Mouse (Mus musculus): ENCODE measurements around the gene 1700019D03Rik. TPM values are rescaled to one million over a fixed set of nuclear protein-coding genes. Genes with fewer than 3 reads are reported as not detected.

The 1700019D03Rik gene
- total RNA-seq, 2 experiments from 2014 or later: 7.8 to 7.9 TPM

DNA sequence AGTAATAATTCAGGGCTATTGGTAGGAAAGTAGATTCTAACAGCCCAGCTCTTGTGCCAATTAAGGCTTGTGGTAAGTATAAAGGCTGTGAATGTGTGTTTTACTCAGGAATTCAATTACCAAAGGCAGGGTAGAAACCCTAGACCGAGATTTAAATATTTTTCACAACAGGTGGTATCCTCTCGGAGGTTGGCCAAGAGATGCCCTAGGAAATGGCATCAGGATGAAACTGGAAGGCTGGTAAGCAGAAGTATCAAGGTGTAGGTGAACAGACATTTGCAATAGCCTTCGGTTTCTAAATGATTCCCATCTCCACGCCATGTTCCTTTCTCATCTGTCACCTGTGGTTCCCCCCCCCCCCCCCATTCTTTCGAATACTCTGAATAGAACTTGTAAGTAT is 4.4 kb downstream of the 1700019D03Rik start:
- no peak for DNase-seq (ENCODE audit: low spot score in 2 of 2)
- TF ChIP-seq CTCF (conservative IDR thresholded peaks at IDR 0.05): no peak
- no peak overlapping the region for H3K4me3 ChIP-seq
- no peak overlapping the region for H3K27ac ChIP-seq

DNA sequence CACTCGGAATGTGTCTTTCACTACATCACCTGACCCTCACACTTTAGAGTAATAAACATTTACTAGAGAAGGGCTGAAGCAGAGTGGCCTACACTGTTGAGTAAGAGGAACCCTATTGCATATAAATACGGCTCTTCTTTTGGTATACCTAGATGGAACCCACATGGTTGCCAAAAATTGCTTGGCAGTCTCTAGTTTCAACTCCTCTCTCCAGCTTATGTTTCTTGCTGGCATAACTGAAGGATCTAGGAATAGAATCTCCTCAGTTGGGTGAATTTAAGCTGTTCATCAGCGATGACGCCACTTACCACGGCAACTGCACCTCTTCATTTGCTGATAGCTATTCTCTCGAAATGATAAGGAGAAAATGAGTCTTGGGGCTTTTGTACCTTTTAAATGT is 5.3 kb downstream of the 1700019D03Rik start:
- no peak for TF ChIP-seq CTCF (conservative IDR thresholded peaks at IDR 0.05)
- H3K27ac ChIP-seq: no peak overlapping the region
- peak in 1 of 2 experiments; percentile 15 for DNase-seq (ENCODE audit: low spot score in 2 of 2)
- H3K4me3 ChIP-seq: no peak overlapping the region

DNA sequence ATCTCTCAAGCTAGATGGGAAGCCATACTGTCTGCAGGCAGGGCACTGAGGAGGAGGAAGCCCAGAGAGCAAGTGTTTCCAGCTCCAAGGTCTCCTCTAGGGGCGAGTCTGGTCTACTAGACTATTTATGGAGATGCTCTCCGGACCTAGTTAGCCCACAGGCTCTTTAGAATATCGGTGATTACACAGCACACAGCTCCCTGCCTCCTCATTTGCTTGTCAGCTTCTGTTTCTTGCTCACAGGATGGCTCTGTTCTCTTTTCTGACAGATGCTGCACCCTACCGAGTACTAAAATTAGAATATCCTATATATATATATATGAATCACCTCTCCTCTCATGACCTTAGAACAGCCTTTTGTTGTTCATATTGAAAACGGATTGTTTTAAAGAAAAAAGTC is 33.3 kb downstream of the 1700019D03Rik start:
- peak overlapping the region; percentile 29; the same call in 1 of the 2 replicates for H3K27ac ChIP-seq
- peak in 1 of 2 experiments; percentile 3 for DNase-seq (ENCODE audit: low spot score in 2 of 2)
- no peak overlapping the region for H3K4me3 ChIP-seq
- TF ChIP-seq CTCF (conservative IDR thresholded peaks at IDR 0.05): no peak

DNA sequence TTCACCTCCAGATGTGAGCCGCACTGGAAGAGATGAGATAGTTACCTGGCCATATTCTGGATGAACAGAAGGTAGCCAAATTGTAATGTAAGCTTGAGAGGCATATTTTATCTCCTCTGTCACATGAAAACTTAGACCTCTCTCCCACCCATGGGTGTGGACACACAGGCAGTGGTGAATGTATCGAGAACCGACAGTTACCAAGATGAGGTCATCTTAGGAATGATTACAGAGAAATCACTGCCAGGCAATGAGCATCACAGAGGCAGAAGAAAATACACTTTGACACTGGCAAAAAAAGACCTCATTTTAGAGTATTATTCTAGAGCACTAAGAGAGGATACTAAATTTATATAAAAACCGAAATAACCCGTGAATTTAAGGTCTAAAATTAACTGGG is 46.8 kb downstream of the 1700019D03Rik start:
- no peak for TF ChIP-seq CTCF (conservative IDR thresholded peaks at IDR 0.05)
- no peak overlapping the region for H3K4me3 ChIP-seq
- DNase-seq (ENCODE audit: low spot score in 2 of 2): no peak
- H3K27ac ChIP-seq: peak overlapping the region; percentile 88

DNA sequence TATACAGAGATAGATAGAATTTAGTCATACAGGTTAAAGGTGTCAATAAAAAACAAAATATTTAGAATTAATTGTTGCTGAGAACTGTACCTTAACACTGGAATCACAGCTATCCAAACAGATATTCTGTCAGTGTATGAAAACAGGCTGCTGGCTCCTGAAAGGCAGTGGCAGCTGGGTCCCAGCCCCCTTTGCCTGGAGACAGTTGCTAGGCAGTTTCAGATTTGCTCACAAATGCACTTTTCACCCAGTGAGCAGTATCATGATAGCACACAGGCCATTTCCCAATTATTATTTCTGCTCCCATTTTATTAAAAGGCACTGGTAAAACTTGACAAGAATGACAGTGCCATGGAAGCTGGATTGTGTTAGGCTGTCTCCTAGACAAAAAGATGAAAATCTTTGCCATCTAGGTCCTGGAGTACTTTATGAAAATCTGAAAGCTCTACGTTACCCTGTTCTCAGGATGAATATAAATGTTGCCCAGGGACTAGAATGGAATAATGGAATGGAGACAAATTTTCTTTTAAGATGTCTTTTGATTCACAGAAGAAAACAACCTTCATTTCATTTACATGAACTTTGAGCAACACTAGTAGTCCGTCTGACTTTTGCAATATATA is 48.0 kb downstream of the 1700019D03Rik start:
- no peak; the same call in 1 of the 2 replicates for TF ChIP-seq CTCF (conservative IDR thresholded peaks at IDR 0.05)
- DNase-seq (ENCODE audit: low spot score in 2 of 2): peak; percentile 63 to 73
- peak overlapping the region; percentile 88 for H3K27ac ChIP-seq
- H3K4me3 ChIP-seq: no peak overlapping the region

DNA sequence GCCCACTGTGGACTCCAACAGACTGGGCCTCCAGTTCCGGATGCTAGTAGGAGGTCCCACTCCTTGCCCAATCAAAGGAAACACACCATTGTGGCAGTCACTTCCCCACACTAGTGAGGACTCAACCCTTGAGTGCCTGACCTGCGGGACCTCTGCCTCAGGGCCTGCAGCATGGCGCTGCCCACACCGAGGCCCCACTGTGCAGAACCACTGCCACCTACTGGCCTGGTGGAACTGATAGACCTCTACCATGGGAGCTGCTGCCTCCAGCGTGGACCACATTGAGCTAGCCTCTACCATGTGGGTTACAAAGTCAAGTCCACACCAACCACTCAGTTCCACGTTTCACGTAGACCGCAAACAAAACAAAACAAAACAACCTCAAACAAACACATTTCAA is 55.4 kb downstream of the 1700019D03Rik start:
- Histone ChIP-seq H3K4me3 (no peak overlapping the region), H3K27ac (no peak overlapping the region)
- no peak for TF ChIP-seq CTCF (conservative IDR thresholded peaks at IDR 0.05)
- DNase-seq (ENCODE audit: low spot score in 2 of 2): no peak

DNA sequence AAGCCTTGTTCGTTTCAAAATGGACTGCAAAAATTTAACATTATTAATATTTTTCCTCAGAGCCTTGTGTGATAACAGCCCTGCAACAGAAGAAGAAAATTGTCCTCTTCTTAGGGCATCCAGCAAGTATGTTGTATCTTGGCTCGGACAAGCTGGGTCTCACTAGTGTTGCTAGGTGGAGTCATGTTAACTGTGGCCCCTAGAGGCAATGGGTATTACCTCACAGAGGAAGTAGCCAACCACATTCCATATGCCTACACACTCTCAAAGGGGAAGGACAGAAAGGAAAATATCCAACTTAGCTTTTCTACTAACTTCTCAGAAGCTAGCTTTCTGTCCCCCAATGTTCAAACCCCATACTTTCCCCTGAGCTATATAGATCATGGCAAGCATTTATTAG is 56.9 kb downstream of the 1700019D03Rik start:
- H3K27ac ChIP-seq: no peak overlapping the region
- no peak overlapping the region for H3K4me3 ChIP-seq
- DNase-seq (ENCODE audit: low spot score in 2 of 2): no peak
- no peak for TF ChIP-seq CTCF (conservative IDR thresholded peaks at IDR 0.05)

DNA sequence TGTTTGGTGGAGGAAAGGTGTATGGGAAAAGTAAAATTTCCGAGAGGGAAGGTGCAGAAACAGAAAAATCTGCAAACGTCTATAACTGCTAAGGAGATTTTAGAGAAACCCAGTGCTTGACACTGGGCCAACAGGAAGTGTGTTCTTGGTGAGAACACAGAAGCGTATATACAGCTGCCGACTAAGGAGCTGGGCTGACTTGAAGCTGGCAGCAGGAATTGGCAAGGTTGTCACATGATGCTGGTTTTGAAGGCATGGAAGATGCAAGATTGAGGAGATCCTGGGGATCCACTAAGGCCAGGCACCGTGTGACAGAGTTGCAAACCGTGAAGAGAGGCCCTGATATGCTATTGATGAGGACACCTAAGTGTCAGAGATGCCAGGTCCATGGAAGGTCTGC is 59.8 kb downstream of the 1700019D03Rik start:
- no peak for DNase-seq (ENCODE audit: low spot score in 2 of 2)
- TF ChIP-seq CTCF (conservative IDR thresholded peaks at IDR 0.05): no peak
- no peak overlapping the region for H3K4me3 ChIP-seq

DNA sequence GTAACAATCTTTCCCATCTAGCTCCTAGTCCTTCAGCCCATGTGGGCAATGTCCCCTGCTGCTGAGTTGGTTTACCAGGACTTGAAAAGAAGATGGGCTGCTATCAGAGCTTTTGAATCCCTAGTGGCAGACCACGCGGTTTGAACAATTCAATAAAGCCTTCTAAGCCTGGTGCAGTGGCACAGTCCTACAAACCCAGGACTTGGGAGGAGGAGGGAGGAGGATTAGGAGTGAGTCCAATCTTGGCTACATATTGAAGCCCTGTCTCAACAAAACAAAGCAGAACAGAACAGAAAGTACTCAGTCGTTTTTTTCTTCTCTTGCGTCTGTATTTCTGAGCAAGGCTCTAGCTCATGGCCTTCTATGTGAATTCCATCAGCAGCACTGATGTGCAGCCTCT is 63.2 kb downstream of the 1700019D03Rik start:
- no peak overlapping the region for H3K4me3 ChIP-seq
- no peak for DNase-seq (ENCODE audit: low spot score in 2 of 2)
- no peak overlapping the region for H3K27ac ChIP-seq
- no peak for TF ChIP-seq CTCF (conservative IDR thresholded peaks at IDR 0.05)

More for the DNA sequence above, 59.8 kb downstream of the 1700019D03Rik start:
- no peak overlapping the region for H3K27ac ChIP-seq

DNA sequence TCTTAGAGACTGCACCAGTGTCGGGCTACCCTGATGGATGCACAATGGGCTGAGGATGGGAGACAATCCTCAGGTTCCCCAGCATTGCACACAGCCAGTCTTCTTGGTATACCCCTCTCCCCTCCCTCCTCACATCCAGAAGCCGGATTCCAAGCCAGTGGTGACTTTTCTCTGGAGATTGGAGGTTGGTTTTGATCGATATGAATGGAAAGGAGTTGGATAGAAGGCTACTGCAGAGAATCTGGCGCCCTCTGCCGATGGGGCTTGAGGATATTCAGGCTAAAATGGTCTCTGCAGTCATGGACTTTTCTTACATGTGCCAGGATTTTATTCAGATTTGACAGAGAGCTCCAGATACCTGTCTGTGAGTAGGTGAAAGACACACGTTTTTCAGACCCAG is 64.9 kb downstream of the 1700019D03Rik start:
- peak; percentile 46 to 67 for DNase-seq (ENCODE audit: low spot score in 2 of 2)
- no peak overlapping the region for H3K4me3 ChIP-seq
- TF ChIP-seq CTCF (conservative IDR thresholded peaks at IDR 0.05): peak; percentile 86
- no peak overlapping the region for H3K27ac ChIP-seq

DNA sequence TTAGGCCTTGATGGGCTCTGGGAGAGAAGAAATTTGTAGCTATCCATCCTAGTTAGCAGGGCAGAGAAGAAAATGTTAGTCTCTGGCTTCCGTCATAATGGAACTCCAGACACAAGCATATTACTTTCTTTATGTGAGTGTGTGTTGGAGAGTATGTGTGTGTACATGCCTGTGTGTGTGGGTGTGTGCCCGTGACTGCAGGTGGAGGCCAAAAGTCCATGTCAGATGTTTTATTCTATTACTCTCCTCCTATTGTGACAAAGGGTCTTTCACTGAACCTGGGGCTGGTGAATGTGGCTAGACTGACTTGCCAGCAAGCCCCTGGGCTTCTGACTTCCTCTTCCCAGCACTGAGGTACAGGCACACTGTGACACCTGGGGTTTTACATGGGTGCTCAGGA is 65.5 kb downstream of the 1700019D03Rik start:
- Histone ChIP-seq H3K27ac (no peak overlapping the region), H3K4me3 (no peak overlapping the region)
- DNase-seq (ENCODE audit: low spot score in 2 of 2): no peak
- TF ChIP-seq CTCF (conservative IDR thresholded peaks at IDR 0.05): no peak

DNA sequence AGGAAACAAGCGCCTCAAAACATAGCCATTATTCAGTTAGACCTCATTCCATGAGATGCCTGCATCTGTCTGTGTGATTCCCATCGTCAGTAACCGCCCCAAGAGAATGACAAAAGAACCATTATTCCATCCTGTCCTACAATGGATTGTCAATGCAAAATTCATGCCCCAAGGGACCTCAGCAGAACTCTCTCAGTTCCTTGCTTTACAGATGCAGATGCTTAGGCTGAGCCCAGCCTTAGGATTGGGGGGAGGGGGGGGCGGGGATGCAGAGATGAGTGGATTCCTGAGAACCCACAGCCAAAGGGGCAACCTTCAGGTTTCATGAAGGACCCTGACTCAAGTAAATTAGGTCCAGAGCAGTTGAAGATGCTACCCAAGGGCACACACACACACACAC is 66.4 kb downstream of the 1700019D03Rik start:
- DNase-seq (ENCODE audit: low spot score in 2 of 2): no peak
- Histone ChIP-seq H3K4me3 (peak overlapping the region; percentile 79), H3K27ac (peak overlapping the region; percentile 88; the same call in 1 of the 2 replicates)
- TF ChIP-seq CTCF (conservative IDR thresholded peaks at IDR 0.05): no peak

DNA sequence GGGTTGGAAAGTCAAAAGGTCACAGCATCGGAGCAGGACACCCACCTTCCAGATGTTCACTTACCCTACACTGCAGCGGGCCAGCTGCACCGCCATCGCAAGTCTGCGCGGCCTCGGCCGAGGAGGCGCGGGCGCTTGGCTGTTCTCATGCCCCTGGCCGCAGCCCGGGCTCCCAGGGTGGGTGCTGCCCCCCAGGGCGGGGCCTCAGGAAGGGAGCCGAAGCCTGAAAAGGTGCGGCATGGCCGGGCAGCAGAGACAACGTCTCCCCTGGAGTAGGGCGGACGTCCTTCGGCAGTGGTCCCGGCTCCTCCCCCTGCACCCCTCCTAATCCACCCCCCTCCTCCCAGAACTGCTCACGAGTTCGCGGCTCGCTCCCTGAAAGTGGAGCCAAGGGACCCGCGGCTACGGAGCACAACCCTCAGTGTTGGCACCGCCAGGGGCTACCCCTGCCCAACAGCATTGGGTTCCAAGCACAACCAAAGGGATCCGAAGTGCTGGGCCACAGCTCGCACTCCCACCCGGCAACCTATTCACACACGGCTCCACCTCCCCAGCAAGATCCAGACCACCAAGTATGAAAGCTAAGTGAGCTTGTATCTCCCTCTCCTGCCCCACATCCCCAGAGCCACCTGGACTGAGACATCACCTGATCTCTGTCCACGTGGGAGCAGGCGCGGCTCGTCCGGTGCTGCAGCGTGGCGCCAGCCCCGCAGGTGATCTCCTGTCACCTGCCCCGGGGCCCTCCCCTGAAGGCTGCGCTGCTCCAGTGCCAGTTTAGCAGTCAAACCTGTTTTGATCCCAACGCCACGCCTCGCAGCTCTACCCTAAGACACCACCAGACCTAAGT is 67.2 kb downstream of the 1700019D03Rik start:
- peak overlapping the region; percentile 88 for H3K27ac ChIP-seq
- TF ChIP-seq CTCF (conservative IDR thresholded peaks at IDR 0.05): no peak
- peak in 1 of 2 experiments; percentile 23 for DNase-seq (ENCODE audit: low spot score in 2 of 2)
- H3K4me3 ChIP-seq: peak overlapping the region; percentile 79

All from layer of hippocampus, adult 2 months (tissue).